Mouse (Mus musculus): ENCODE results near the gene Atxn2.

GRCm38 (mm10) chr5:121692897-121693296 lies 18.2 kb upstream of the Atxn2 start:
- TF ChIP-seq CTCF (IDR thresholded peaks at IDR 0.05; ENCODE audit: insufficient read depth, low read depth, low read length) (no peak), POLR2A (IDR thresholded peaks at IDR 0.05; ENCODE audit: insufficient read depth, low read depth, low read length) (no peak)
